Mouse (Mus musculus) brain, embryonic 14.5 days (tissue): ENCODE data around the gene Inka1.

Source experiments
- CTCF ChIP-seq: fragments of 200-500 bp; IDR thresholded peaks from 2 replicates; pipeline ENCODE4 v1.5.1; 2012; ENCODE audit warnings: inconsistent platforms, mild to moderate bottlenecking, moderate library complexity, borderline replicate concordance; ENCODE audit not compliant: insufficient read depth, insufficient read length; ENCODE audit errors: extremely low read depth
- POLR2A ChIP-seq: fragments of 200-500 bp; IDR thresholded peaks from 2 replicates; pipeline ENCODE4 v1.6.1; 2012; ENCODE audit warnings: mild to moderate bottlenecking, inconsistent platforms, borderline replicate concordance; ENCODE audit not compliant: poor library complexity, insufficient read depth, insufficient read length, severe bottlenecking; ENCODE audit errors: extremely low read depth

DNA sequence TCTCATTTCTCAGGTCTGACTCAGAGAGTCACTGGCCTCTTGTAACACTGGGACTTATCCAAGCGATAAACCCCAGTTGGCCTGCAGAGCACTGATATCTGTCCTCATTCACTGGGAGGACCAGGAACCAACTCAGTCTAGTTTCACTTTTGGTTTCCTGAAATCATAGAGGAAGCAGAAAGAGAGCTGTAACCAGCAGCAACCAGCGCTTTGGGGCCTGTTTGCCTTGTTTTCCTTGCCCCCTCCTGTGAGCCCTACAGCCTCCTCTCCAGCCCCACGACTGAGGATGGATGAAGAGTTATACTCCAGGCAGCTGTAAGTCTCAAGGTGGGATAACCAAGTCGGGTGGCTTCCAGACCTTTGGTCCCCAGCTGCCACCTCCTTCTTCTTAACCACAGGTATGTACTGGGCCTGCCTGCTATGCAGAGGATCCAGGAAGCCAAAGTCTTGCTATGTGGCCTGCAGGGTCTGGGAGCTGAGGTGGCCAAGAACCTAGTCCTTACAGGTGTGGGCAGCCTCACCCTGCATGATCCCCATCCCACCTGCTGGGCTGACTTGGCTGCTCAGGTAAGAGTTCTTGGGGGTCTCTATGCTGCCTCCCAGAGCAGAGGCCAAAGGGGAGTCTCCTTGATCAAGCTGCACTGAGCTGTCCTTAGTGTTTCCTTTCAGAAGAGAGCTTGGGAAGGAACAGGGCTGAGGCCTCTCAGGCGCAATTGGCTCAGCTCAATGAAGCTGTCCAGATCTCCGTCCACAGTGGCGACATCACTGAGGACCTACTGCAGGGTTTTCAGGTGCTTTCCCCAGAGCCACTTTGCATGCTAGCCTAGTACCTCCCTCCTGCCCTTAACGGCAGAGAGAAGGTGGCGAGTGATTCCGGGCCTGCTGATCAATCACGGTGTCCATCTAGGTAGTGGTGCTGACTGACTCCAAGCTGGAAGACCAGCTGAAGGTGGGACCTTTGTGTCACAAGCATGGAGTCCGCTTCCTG is 10.0 kb downstream of the Inka1 start, which contains the start of gene Uba7:
- TF ChIP-seq CTCF = no peak
- no peak for TF ChIP-seq POLR2A
